Mouse (Mus musculus): ENCODE results near the gene Fam214a. TPM values are rescaled to one million over a fixed set of nuclear protein-coding genes. Genes with fewer than 3 reads are reported as not detected.

Fam214a gene
- polyA plus RNA-seq, 1 experiment: not detected

- H3K4me1 ChIP-seq (ENCODE audit: control insufficient read depth, insufficient read depth, low read length): peaks cover 2% of the 10 kb centered on the region; the same call in 1 of the 2 replicates
- WGBS: 89% methylated on average over 12 of the region's 12 CpGs
- H3K4me3 ChIP-seq (ENCODE audit: insufficient read depth, low read depth, low read length): no peak overlapping the region
- no peak for TF ChIP-seq CTCF (IDR thresholded peaks at IDR 0.05; ENCODE audit: insufficient read depth, low read depth, low read length)
- TF ChIP-seq POLR2A (IDR thresholded peaks at IDR 0.05; ENCODE audit: insufficient read depth, low read depth, low read length): no peak
- H3K27ac ChIP-seq (ENCODE audit: insufficient read depth, low read depth, low read length): no peak overlapping the region
Measured at GRCm38 (mm10) chr9:74938670-74939534, 13.8 kb upstream of the Fam214a start.

GRCm38 (mm10) chr9:74946713-74947402 lies 5.8 kb upstream of the Fam214a start:
- WGBS: 90% methylated on average over 8 of the region's 8 CpGs
- Histone ChIP-seq H3K4me1 (ENCODE audit: control insufficient read depth, insufficient read depth, low read length) (no peaks in the 10 kb centered on the region), H3K4me3 (ENCODE audit: insufficient read depth, low read depth, low read length) (no peak overlapping the region), H3K27ac (ENCODE audit: insufficient read depth, low read depth, low read length) (no peak overlapping the region)
- TF ChIP-seq POLR2A (IDR thresholded peaks at IDR 0.05; ENCODE audit: insufficient read depth, low read depth, low read length) (no peak), CTCF (IDR thresholded peaks at IDR 0.05; ENCODE audit: insufficient read depth, low read depth, low read length) (no peak)

- Histone ChIP-seq H3K27ac (ENCODE audit: insufficient read depth, low read depth, low read length) (peak overlapping the region; percentile 85), H3K4me3 (ENCODE audit: insufficient read depth, low read depth, low read length) (no peak overlapping the region), H3K4me1 (ENCODE audit: control insufficient read depth, insufficient read depth, low read length) (no peaks in the 10 kb centered on the region)
- no peak for TF ChIP-seq CTCF (IDR thresholded peaks at IDR 0.05; ENCODE audit: insufficient read depth, low read depth, low read length)
- no peak for TF ChIP-seq POLR2A (IDR thresholded peaks at IDR 0.05; ENCODE audit: insufficient read depth, low read depth, low read length)
- WGBS: 22% methylated on average over 3 of the region's 3 CpGs
Measured at GRCm38 (mm10) chr9:74951491-74951890, 1.2 kb upstream of the Fam214a start.

GRCm38 (mm10) chr9:74952106-74952505 lies 578 bp upstream of the Fam214a start:
- peak overlapping the region; percentile 84 for H3K27ac ChIP-seq (ENCODE audit: insufficient read depth, low read depth, low read length)
- TF ChIP-seq CTCF (IDR thresholded peaks at IDR 0.05; ENCODE audit: insufficient read depth, low read depth, low read length): no peak
- no peak for TF ChIP-seq POLR2A (IDR thresholded peaks at IDR 0.05; ENCODE audit: insufficient read depth, low read depth, low read length)
- H3K4me3 ChIP-seq (ENCODE audit: insufficient read depth, low read depth, low read length): peak overlapping the region; percentile 83
- WGBS: 7% methylated on average over 5 of the region's 5 CpGs
- H3K4me1 ChIP-seq (ENCODE audit: control insufficient read depth, insufficient read depth, low read length): no peaks in the 10 kb centered on the region

- TF ChIP-seq CTCF (IDR thresholded peaks at IDR 0.05; ENCODE audit: insufficient read depth, low read depth, low read length): no peak; the same call in 1 of the 2 replicates
- no peak for TF ChIP-seq POLR2A (IDR thresholded peaks at IDR 0.05; ENCODE audit: insufficient read depth, low read depth, low read length)
- H3K27ac ChIP-seq (ENCODE audit: insufficient read depth, low read depth, low read length): peak overlapping the region; percentile 92
- 2% methylated on average over 31 of the region's 31 CpGs for WGBS
- H3K4me3 ChIP-seq (ENCODE audit: insufficient read depth, low read depth, low read length): peak overlapping the region; percentile 83
- no peaks in the 10 kb centered on the region for H3K4me1 ChIP-seq (ENCODE audit: control insufficient read depth, insufficient read depth, low read length)
Measured at GRCm38 (mm10) chr9:74953265-74953958, 728 bp downstream of the Fam214a start.

GRCm38 (mm10) chr9:74953959-74954279 lies 1.2 kb downstream of the Fam214a start:
- Histone ChIP-seq H3K27ac (ENCODE audit: insufficient read depth, low read depth, low read length) (no peak overlapping the region), H3K4me1 (ENCODE audit: control insufficient read depth, insufficient read depth, low read length) (no peaks in the 10 kb centered on the region), H3K4me3 (ENCODE audit: insufficient read depth, low read depth, low read length) (peak overlapping the region; percentile 83)
- 41% methylated on average over 2 of the region's 2 CpGs for WGBS
- TF ChIP-seq POLR2A (IDR thresholded peaks at IDR 0.05; ENCODE audit: insufficient read depth, low read depth, low read length): no peak
- no peak for TF ChIP-seq CTCF (IDR thresholded peaks at IDR 0.05; ENCODE audit: insufficient read depth, low read depth, low read length)

- no peak overlapping the region for H3K27ac ChIP-seq (ENCODE audit: insufficient read depth, low read depth, low read length)
- no peak overlapping the region for H3K4me3 ChIP-seq (ENCODE audit: insufficient read depth, low read depth, low read length)
- no peaks in the 10 kb centered on the region for H3K4me1 ChIP-seq (ENCODE audit: control insufficient read depth, insufficient read depth, low read length)
- WGBS: 78% methylated on average over 2 of the region's 2 CpGs
- no peak for TF ChIP-seq CTCF (IDR thresholded peaks at IDR 0.05; ENCODE audit: insufficient read depth, low read depth, low read length)
- TF ChIP-seq POLR2A (IDR thresholded peaks at IDR 0.05; ENCODE audit: insufficient read depth, low read depth, low read length): no peak
Measured at GRCm38 (mm10) chr9:74954387-74954786, 1.7 kb downstream of the Fam214a start.

GRCm38 (mm10) chr9:74960630-74961029 lies 7.9 kb downstream of the Fam214a start:
- Histone ChIP-seq H3K4me1 (ENCODE audit: control insufficient read depth, insufficient read depth, low read length) (peaks cover 6% of the 10 kb centered on the region), H3K27ac (ENCODE audit: insufficient read depth, low read depth, low read length) (no peak overlapping the region), H3K4me3 (ENCODE audit: insufficient read depth, low read depth, low read length) (no peak overlapping the region)
- TF ChIP-seq POLR2A (IDR thresholded peaks at IDR 0.05; ENCODE audit: insufficient read depth, low read depth, low read length) (no peak), CTCF (IDR thresholded peaks at IDR 0.05; ENCODE audit: insufficient read depth, low read depth, low read length) (no peak)
- WGBS: 44% methylated on average over 6 of the region's 6 CpGs
